Mouse (Mus musculus) lung, adult 10 weeks (tissue): ENCODE data around the gene Qtrt2. TPM values are rescaled to one million over a fixed set of nuclear protein-coding genes. Genes with fewer than 3 reads are reported as not detected.

Experiments used
- polyA plus RNA-seq: library from polyadenylated mRNA; stranded (reverse); fragments of 350-450 nt; fragmentation: Illumina TruSeq; extraction: RNeasy Lipid Tissue Mini Kit (QIAGEN cat#74804); gene quantifications from one replicate; pipeline ENCODE4 v1.2.3, GENCODE M21; 2014; ENCODE audit warnings: low read depth, low replicate concordance; ENCODE audit not compliant: insufficient read depth

The Qtrt2 gene
- 9.9 TPM for polyA plus RNA-seq

DNA sequence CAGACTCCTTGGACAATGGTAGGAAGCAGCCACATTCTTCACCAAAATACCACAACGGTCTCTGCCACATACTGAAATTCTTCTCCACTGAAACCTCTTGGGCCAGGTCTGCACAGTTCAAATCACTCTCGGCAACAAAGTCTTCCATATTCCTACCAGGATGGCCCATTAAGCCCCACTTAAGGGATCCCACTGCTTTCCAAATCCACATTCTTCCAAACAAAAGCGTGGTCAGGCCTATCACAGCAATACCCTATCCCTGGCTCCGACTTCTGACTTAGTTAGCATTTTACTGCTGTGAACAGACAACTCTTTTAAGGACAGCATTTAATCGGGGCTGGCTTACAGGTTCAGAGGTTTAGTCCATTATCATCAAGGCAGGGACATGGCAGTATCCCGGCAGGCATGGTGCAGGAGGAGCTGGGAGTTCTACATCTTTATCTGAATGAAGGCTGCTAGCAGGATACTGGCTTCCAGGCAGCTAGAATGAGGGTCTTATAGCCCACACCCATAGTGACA is at the start of gene Qtrt2:
TSS of gene Qtrt2 (minus strand) at position 469 of the 519 bp plus-strand sequence.

DNA sequence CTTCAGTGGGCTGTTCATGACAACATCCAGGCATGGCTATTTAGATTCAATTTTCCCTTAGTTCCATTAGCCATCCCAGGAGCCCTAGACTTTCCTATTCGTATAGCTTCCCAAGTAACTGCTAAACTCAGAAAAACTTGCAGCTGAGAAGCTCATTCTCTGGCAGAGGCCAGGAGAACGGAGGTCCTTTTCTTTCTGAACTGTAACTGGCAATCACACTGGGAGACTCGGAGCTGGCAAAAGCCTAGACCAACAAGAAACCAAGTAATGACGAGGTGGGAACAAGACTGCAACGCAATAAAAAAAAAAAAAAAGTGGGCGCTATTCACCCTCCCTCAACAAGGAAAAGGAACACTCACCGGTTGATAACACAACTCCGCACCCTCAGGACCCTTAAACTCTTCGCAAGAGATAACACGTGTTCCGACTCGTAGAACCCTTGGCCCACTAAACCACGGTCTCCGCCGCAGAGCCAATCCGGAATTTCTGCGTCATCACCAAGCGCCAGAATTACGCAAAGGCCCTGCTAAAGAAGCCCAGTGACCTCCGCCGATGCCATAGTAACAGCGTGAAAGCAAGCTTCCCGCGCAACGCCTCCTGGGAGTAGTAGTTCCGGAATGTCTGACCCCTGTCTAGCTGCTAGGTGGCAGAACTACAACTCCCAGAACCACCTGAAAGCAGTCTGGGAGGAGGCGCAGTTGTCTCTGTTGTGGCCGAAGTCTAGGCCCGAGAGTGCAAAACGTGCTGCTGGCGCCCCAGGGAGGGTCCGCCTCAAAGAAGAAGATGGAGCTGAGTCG is 37.2 kb downstream of the Qtrt2 start, which contains the start of gene Ccdc191:
TSS of gene Ccdc191 (plus strand) at position 593 of the 797 bp plus-strand sequence.

Other genes starting within 250 kb of the Qtrt2 start
- gene Drd3, start 172.8 kb downstream of the Qtrt2 start, polyA plus RNA-seq, result not detected
- 5.4 TPM for gene Ccdc191, start 37.0 kb downstream of the Qtrt2 start, polyA plus RNA-seq
- 0.94 TPM for gene Zdhhc23, start 53.0 kb upstream of the Qtrt2 start, polyA plus RNA-seq
- gene Gramd1c, start 136.5 kb upstream of the Qtrt2 start, polyA plus RNA-seq, result 4.2 TPM
- 35.2 TPM for gene Atp6v1a, start 212.9 kb upstream of the Qtrt2 start, polyA plus RNA-seq
- 24.0 TPM for gene Naa50, start 213.0 kb upstream of the Qtrt2 start, polyA plus RNA-seq
- 3.3 TPM for gene Usf3, start 246.4 kb upstream of the Qtrt2 start, polyA plus RNA-seq